In the genomic region with DNA sequence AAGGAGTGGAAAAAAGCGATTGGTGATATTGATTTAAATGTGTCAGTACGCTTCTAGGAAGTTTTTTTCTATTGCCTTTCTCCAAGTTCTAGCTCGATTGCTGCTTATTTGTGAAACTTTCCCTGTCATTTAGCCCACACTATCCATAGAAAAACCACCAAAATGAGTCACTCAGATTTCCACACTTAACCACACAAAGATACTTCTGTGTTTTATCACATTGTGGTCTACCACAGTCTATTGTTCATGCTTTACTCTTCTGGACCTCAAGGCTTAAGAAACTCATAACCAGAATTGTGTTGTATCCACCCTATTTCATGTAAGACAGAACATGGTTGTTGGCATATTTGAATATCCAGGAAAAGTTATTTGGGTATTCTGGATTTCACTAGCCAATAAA, we compare ENCODE assay signal across 17 mouse cellular contexts.
"Had no signal": no experiment of that assay in that cellular context is flagged by ENCODE, and none has a peak within 500 bp of the region (broad histone marks: within the 10 kb centered on the region; RNA-seq: fewer than 3 reads in every experiment).

No protein-coding gene starts in this region.

- H3K27me3 ChIP-seq: limb, embryonic 12.5 days; liver, embryonic 13.5 days; lung, embryonic 15.5 days; neural tube, embryonic 12.5 days had no signal

- H3K27ac ChIP-seq: kidney, postnatal 0 days; layer of hippocampus, adult 2 months; limb, embryonic 12.5 days; liver, embryonic 13.5 days; lung, embryonic 15.5 days; macrophage; midbrain, embryonic 10.5 days; neural tube, embryonic 12.5 days had no signal

- H3K36me3 ChIP-seq: limb, embryonic 12.5 days; liver, embryonic 13.5 days; lung, embryonic 15.5 days; midbrain, embryonic 10.5 days; neural tube, embryonic 12.5 days had no signal

- H3K4me3 ChIP-seq: layer of hippocampus, adult 2 months; limb, embryonic 12.5 days; liver, embryonic 13.5 days; lung, embryonic 15.5 days; midbrain, embryonic 10.5 days; neural tube, embryonic 12.5 days had no signal

- DNase-seq: kidney, postnatal 4 days; liver; liver, embryonic 13.5 days; liver, postnatal 0 days; lung, postnatal 14 days; midbrain, embryonic 14.5 days; right cerebral cortex, postnatal 4 days; spleen, adult 18-20 months; thymus, adult 2 months; thymus, postnatal 25 days had no signal

- H3K4me2 ChIP-seq: limb, embryonic 12.5 days; liver, embryonic 13.5 days; lung, embryonic 15.5 days; neural tube, embryonic 12.5 days had no signal

- H3K4me1 ChIP-seq: limb, embryonic 12.5 days; liver, embryonic 13.5 days; lung, embryonic 15.5 days; midbrain, embryonic 10.5 days; neural tube, embryonic 12.5 days had no signal
